Mouse (Mus musculus): Measurements from ENCODE around the gene Emsy. TPM values are rescaled to one million over a fixed set of nuclear protein-coding genes. Genes with fewer than 3 reads are reported as not detected.

Emsy gene
- polyA plus RNA-seq, 1 experiment from 2014 or later, result 35.2 TPM

DNA sequence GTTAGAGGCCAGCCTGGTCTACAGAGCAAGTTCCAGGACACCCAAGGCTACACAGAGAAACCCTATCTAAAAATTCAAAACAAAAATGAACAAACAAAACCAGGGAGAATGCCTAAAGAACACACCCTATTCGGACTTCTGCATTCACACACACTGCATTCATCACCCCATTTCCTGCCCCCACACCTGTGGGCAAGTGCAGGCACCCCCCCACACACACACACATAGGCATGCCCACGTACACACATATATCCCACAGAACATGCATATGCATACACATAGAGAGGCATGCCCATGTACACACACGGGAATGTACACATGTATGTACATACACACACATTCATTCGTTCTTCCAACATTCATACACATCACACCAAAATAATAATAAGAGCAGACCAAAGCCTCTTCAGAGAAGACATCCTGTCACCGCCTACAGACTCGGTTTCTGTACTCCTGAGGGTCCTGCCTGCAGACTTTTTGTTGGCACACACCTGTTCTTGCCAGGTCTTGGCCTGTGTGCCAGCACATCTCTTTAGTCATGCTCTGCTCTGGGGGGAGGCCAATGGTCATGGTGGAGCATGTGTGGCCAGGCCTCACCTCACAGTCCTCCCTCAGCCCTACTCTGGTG, 99.7 kb downstream of the Emsy start:
- no peaks in the 10 kb centered on the region for H3K27me3 ChIP-seq
- no peak overlapping the region for H3K9ac ChIP-seq
- WGBS, result 78% methylated on average over 6 of the region's 6 CpGs
- ATAC-seq (ENCODE audit: insufficient number of reproducible peaks, insufficient read depth, low FRiP score, low TSS enrichment), result no peak
- no peaks in the 10 kb centered on the region for H3K4me1 ChIP-seq
- H3K9me3 ChIP-seq, result no peaks in the 10 kb centered on the region
- no peak overlapping the region for H3K4me3 ChIP-seq
- H3K27ac ChIP-seq, result no peak overlapping the region
- H3K36me3 ChIP-seq, result no peaks in the 10 kb centered on the region
- H3K4me2 ChIP-seq (replicated peaks), result no peak overlapping the region

DNA sequence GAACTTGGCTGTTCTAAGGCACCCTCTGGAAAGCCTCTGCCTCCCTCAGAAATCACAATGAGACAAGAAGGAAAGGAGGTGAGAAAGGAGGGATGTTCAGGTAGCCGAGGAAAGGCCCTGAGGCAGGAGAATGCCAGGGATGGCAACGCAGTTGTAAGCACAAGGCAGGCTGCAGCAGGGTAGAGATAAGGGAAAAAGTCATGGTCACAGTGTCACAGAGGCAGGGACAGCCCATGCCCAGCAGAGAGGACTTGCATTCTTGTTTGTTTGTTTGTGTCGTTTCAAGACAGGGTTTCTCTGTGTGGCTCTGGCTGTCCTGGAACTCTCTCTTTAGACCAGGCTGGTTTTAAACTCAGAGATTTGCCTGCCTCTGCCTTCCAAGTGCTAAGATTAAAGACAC, 105.5 kb downstream of the Emsy start:
- Histone ChIP-seq H3K9me3 (no peaks in the 10 kb centered on the region), H3K9ac (no peak overlapping the region), H3K27ac (no peak overlapping the region), H3K4me1 (peaks cover 4% of the 10 kb centered on the region; the same call in 1 of the 2 replicates), H3K36me3 (no peaks in the 10 kb centered on the region), H3K4me2 (replicated peaks) (no peak overlapping the region), H3K27me3 (no peaks in the 10 kb centered on the region), H3K4me3 (no peak overlapping the region)
- ATAC-seq (ENCODE audit: insufficient number of reproducible peaks, insufficient read depth, low FRiP score, low TSS enrichment), result no peak
- 62% methylated on average over 3 of the region's 3 CpGs for WGBS

DNA sequence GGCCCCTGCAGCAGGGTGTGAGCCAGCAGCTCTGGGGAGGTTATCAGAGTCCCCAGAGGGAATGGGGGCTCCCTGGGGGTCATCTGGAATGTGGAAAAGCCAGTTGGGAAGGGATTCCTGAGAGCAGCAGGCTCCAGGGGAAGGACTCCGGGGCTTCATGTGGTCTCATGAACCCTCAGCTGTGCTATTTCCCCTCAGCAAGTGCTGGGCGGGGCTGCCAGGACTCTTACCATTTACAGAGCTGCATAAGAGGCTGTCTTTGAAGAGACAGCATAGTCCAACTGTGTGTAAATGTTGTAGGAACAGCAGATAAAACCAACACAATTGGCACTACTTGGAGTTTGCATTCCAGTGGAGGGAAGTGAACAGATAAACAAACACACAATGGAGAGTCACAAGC, 106.0 kb downstream of the Emsy start:
- Histone ChIP-seq H3K9me3 (no peaks in the 10 kb centered on the region), H3K27me3 (no peaks in the 10 kb centered on the region), H3K4me1 (peaks cover 4% of the 10 kb centered on the region; the same call in 1 of the 2 replicates), H3K9ac (no peak overlapping the region), H3K4me3 (no peak overlapping the region), H3K27ac (no peak overlapping the region), H3K4me2 (replicated peaks) (no peak overlapping the region), H3K36me3 (no peaks in the 10 kb centered on the region)
- ATAC-seq (ENCODE audit: insufficient number of reproducible peaks, insufficient read depth, low FRiP score, low TSS enrichment), result no peak
- 39% methylated on average over 2 of the region's 2 CpGs for WGBS

DNA sequence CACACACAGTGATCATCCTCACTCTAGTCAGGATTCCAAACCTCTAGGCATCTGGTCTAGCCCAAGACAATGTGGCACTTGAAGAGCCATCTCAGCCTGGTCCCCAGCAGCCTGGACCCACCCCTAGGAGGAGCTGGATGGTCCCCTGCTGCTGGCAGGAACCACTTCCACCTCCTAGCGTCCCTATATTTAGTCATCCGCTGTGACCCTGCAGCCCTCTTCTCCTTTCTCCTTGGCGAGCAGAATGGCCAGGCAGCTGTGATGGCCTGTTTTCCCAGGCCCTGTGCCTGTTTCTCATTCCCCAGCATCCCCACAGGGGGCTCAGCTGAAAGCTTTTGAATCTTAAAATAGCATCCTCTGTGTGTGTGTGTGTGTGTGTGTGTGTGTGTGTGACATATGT, 107.7 kb downstream of the Emsy start:
- ATAC-seq (ENCODE audit: insufficient number of reproducible peaks, insufficient read depth, low FRiP score, low TSS enrichment), result no peak
- 37% methylated on average over 3 of the region's 3 CpGs for WGBS
- no peaks in the 10 kb centered on the region for H3K9me3 ChIP-seq
- no peak overlapping the region for H3K9ac ChIP-seq
- no peak overlapping the region for H3K27ac ChIP-seq
- H3K36me3 ChIP-seq, result no peaks in the 10 kb centered on the region
- H3K4me1 ChIP-seq, result peaks cover 4% of the 10 kb centered on the region; the same call in 1 of the 2 replicates
- no peaks in the 10 kb centered on the region for H3K27me3 ChIP-seq
- no peak overlapping the region for H3K4me2 ChIP-seq (replicated peaks)
- no peak overlapping the region for H3K4me3 ChIP-seq

DNA sequence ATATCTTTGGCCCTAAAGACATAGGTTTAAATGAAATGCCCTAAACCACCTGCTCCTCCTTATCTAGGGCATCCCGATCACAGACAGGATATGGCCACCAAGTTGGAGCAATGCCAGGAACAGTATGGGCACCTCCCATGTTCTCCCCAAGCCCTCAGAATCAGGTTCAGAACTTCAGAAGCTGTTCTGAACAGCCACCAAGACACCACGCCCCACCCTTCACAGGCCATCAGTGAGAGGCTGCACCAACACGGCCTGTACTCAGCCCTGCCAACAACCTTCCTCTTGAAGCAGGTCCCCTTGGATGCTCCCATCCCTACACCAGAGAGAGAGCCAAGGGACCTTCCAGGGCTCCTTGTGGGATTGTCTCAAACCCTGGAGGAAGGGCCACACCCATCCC, 112.0 kb downstream of the Emsy start:
- 86% methylated on average over 3 of the region's 3 CpGs for WGBS
- Histone ChIP-seq H3K9me3 (no peaks in the 10 kb centered on the region), H3K4me2 (replicated peaks) (no peak overlapping the region), H3K36me3 (no peaks in the 10 kb centered on the region), H3K4me1 (peaks cover 11% of the 10 kb centered on the region), H3K4me3 (no peak overlapping the region), H3K27ac (no peak overlapping the region), H3K27me3 (no peaks in the 10 kb centered on the region), H3K9ac (no peak overlapping the region)
- no peak for ATAC-seq (ENCODE audit: insufficient number of reproducible peaks, insufficient read depth, low FRiP score, low TSS enrichment)

DNA sequence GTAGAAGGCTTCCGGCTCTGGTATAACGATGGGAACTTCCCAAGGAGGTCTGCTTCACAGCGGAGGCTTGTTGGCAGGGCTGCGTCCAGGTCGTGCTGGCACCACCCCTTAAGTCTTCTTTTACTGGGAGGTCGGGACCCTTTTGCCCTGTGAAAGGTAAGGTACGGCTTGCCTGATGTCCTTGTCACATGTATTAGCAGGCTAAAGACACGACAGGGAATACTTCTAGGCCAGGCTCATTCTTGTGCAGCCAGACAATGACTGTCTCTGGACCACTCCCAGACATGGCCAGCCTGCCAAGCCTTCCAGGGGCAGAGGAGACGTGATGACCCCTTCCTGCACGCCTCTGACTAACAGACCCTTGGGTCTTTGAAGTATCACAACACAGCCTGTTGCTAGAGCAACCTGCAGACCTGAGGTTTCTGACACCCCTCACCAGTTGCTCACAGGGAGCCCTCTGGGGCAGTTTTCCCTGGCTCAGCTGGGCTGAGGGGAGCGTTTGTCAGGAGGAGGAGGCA, 112.7 kb downstream of the Emsy start:
- Histone ChIP-seq H3K27ac (no peak overlapping the region), H3K4me1 (peaks cover 11% of the 10 kb centered on the region), H3K9ac (no peak overlapping the region), H3K9me3 (no peaks in the 10 kb centered on the region), H3K4me2 (replicated peaks) (no peak overlapping the region), H3K4me3 (no peak overlapping the region), H3K36me3 (no peaks in the 10 kb centered on the region), H3K27me3 (no peaks in the 10 kb centered on the region)
- no peak for ATAC-seq (ENCODE audit: insufficient number of reproducible peaks, insufficient read depth, low FRiP score, low TSS enrichment)
- WGBS, result 59% methylated on average over 11 of the region's 11 CpGs

DNA sequence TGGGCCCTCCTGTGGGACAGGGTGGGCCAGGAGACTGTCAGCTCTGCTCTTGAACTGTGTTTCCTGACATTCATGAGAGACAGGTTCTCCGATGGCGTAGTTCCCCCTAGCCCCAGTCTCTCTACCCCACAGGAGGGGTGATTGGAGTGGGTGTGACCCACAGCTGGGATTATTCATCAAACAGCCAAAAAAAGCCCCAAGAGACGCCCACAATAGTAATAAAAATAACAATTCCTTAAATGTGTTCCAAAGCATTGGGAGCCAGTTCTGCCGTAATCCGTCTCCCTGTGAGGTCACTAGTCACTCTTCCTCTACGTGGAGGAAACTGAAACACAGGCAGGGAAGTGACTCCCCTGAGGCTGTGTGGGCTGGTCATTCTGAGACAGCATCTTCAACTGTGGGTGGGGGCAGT, 113.8 kb downstream of the Emsy start:
- H3K27me3 ChIP-seq, result no peaks in the 10 kb centered on the region
- H3K27ac ChIP-seq, result no peak overlapping the region
- ATAC-seq (ENCODE audit: insufficient number of reproducible peaks, insufficient read depth, low FRiP score, low TSS enrichment), result no peak
- no peaks in the 10 kb centered on the region for H3K9me3 ChIP-seq
- WGBS, result 57% methylated on average over 6 of the region's 6 CpGs
- no peak overlapping the region for H3K9ac ChIP-seq
- H3K4me1 ChIP-seq, result peaks cover 19% of the 10 kb centered on the region
- no peaks in the 10 kb centered on the region for H3K36me3 ChIP-seq
- no peak overlapping the region for H3K4me3 ChIP-seq
- H3K4me2 ChIP-seq (replicated peaks), result no peak overlapping the region

DNA sequence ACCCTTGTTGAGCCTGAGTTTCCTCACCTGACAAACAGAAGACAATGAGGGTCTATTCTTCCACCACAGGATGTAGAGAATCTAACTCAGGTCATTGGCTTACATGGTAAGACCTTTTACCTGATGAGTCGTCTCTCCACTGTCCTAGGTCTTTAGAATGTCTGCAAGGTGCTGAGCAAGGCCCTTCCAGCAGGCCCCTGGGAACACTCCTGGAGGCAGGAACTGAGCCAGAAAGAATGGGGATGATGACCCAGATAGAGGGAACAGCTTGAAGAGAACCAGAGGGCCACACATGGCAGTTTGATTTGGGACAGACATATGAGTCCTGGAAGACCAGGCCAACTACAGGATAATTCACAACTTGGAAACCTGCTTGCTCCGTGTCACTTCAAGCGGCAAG, 114.3 kb downstream of the Emsy start:
- H3K27me3 ChIP-seq, result no peaks in the 10 kb centered on the region
- no peak overlapping the region for H3K4me2 ChIP-seq (replicated peaks)
- no peak for ATAC-seq (ENCODE audit: insufficient number of reproducible peaks, insufficient read depth, low FRiP score, low TSS enrichment)
- H3K4me3 ChIP-seq, result no peak overlapping the region
- H3K9me3 ChIP-seq, result no peaks in the 10 kb centered on the region
- 89% methylated on average over 3 of the region's 3 CpGs for WGBS
- no peaks in the 10 kb centered on the region for H3K36me3 ChIP-seq
- H3K27ac ChIP-seq, result no peak overlapping the region
- H3K4me1 ChIP-seq, result peaks cover 24% of the 10 kb centered on the region
- no peak overlapping the region for H3K9ac ChIP-seq

DNA sequence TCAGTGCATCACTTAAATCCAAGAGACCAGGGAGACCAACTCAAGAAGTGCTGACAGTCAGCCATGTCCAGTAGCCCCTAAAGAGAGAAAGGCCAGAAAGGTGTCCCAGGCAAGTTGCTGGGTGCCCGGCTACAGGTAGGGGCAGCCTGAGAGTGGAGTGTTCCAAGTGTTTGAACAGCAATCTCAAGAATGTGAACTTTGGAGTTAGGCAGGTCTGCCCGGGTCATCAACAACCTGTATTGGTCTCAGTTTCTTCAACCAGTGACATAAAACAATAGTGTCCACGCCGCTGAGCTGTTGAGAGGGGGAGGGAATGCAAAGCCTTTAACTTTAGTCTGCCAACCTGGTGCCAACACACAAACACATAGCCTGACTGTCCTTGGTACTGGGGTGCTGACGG, 115.0 kb downstream of the Emsy start:
- H3K9me3 ChIP-seq, result no peaks in the 10 kb centered on the region
- H3K4me1 ChIP-seq, result peaks cover 26% of the 10 kb centered on the region
- peak overlapping the region; percentile 46; the same call in 1 of the 2 replicates for H3K27ac ChIP-seq
- no peak overlapping the region for H3K4me3 ChIP-seq
- 84% methylated on average over 5 of the region's 5 CpGs for WGBS
- H3K4me2 ChIP-seq (replicated peaks), result no peak overlapping the region
- H3K9ac ChIP-seq, result no peak overlapping the region
- H3K36me3 ChIP-seq, result no peaks in the 10 kb centered on the region
- H3K27me3 ChIP-seq, result no peaks in the 10 kb centered on the region
- no peak for ATAC-seq (ENCODE audit: insufficient number of reproducible peaks, insufficient read depth, low FRiP score, low TSS enrichment)

DNA sequence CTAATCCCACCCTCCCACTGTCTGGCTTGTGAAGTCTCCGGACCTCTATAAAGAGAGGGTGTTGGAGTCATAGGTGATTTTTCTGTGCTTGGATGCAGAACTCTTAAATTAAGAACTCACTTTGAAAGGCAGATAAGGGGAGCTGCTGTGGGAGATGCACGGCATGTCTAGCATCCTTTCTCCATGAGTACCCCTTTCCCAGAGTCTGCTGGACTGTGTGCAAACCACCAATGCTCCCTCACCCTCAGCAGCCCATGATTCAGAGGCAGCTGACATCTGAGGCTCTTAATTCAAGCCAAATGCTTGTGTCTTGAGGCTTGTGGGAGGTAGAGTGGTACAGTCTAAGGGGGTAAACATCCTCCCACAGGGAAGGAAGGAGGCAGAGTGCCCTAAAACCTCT, 115.7 kb downstream of the Emsy start:
- Histone ChIP-seq H3K9ac (no peak overlapping the region), H3K4me3 (no peak overlapping the region), H3K4me2 (replicated peaks) (no peak overlapping the region), H3K27me3 (no peaks in the 10 kb centered on the region), H3K4me1 (peaks cover 26% of the 10 kb centered on the region), H3K27ac (peak overlapping the region; percentile 46), H3K9me3 (no peaks in the 10 kb centered on the region), H3K36me3 (no peaks in the 10 kb centered on the region)
- ATAC-seq (ENCODE audit: insufficient number of reproducible peaks, insufficient read depth, low FRiP score, low TSS enrichment), result no peak
- 45% methylated on average over 2 of the region's 2 CpGs for WGBS

DNA sequence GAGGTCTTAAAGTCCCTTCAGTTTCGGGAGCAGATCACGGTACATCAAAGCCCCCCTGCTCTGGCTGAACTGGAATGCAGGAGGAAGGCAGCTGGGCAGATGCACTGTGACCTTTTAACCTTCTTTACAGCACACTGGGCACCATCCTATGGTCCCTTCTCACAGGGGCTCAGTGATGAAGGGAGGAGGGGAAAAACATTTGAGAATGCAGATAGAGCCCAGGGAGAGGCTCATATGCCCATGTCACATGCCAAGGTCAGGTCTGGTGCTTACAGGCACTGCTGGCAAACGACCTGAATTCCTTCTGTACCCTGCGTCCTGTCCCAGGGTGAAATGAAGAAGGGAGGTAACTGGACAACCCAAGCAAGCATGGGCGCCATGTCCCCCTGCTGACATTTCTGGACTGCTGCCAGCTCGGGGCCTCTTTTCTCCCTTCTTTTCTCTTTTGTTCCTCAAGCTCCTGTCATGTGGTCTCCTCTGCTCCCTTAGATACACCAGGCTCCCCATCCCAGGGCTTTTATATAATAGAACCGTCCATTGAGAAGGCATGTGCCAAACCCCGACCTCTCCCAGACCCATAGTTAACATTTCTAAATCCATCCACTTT, 118.5 kb downstream of the Emsy start:
- peak overlapping the region; percentile 65; the same call in 1 of the 2 replicates for H3K27ac ChIP-seq
- H3K4me3 ChIP-seq, result no peak overlapping the region
- H3K9me3 ChIP-seq, result no peaks in the 10 kb centered on the region
- H3K9ac ChIP-seq, result no peak overlapping the region
- 39% methylated on average over 8 of the region's 8 CpGs for WGBS
- H3K4me2 ChIP-seq (replicated peaks), result no peak overlapping the region
- no peak; the same call in 1 of the 2 replicates for ATAC-seq (ENCODE audit: insufficient number of reproducible peaks, insufficient read depth, low FRiP score, low TSS enrichment)
- no peaks in the 10 kb centered on the region for H3K36me3 ChIP-seq
- no peaks in the 10 kb centered on the region for H3K27me3 ChIP-seq
- peaks cover 26% of the 10 kb centered on the region for H3K4me1 ChIP-seq

DNA sequence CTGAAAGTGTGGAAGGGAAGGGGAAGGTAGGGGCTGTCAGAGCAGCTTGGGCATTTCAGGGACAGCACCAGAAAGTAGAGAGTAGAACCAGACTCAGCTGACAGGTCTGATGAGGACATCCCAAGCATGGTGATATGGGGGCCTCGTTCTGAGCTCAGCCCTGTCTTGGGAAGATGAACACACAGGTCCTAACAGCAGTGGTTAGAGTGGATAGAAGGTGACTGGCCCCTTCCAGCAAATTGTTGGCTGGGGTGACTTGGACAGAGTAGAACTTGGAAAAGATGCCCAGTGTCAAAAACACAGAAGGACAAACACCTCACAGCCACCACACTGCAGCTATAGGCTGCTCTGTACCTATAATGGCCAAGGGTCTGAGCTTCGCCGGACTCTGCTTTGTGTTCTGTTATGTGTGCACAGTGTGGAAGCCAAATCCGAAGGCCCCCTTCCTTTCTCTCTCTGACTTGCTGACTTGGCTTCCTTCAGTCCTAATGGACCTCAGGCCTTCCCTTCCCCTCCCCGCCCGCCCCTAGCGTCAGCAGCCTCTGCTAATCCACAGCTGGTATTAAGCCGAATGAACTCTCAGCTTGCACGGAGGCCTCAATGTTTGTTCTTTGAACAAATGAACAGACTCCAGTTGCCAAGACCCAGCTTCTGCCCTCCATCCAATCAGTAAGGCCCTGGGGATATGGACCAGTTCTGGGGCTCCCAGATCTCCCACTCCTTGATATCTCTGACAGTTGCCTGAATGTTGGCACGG, 119.2 kb downstream of the Emsy start:
- no peak for ATAC-seq (ENCODE audit: insufficient number of reproducible peaks, insufficient read depth, low FRiP score, low TSS enrichment)
- WGBS, result 33% methylated on average over 10 of the region's 10 CpGs
- Histone ChIP-seq H3K27me3 (no peaks in the 10 kb centered on the region), H3K36me3 (no peaks in the 10 kb centered on the region), H3K9me3 (no peaks in the 10 kb centered on the region), H3K27ac (peak overlapping the region; percentile 65; the same call in 1 of the 2 replicates), H3K9ac (no peak overlapping the region), H3K4me2 (replicated peaks) (no peak overlapping the region), H3K4me3 (no peak overlapping the region), H3K4me1 (peaks cover 22% of the 10 kb centered on the region)
